Mouse (Mus musculus): Measurements from ENCODE around the gene Irak2. TPM values are rescaled to one million over a fixed set of nuclear protein-coding genes. Genes with fewer than 3 reads are reported as not detected.
"Not testable (repeated sequence)": the region's sequence is repeated elsewhere in the genome, so short reads cannot be mapped to it uniquely, and the experiment has no call there.

Gene Irak2
- polyA plus RNA-seq, 1 experiment = 21.3 TPM

DNA sequence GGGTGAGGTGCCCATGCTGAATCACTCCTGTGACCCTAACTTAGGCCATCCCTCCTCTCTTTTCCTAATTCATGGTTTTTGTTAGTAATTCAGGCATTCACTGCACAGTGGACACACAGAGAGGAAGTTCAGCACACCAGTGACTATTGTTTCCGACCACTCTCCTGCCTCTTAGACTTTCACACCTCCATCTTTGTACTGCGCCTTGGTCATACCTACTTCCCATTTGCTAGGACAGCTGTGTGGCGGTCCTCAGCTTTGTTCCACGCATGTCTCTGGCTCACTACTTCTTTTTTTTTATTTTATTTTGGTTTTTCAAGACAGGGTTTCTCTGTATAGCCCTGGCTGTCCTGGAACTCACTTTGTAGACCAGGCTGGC lies 52.8 kb downstream of the Irak2 start:
- Histone ChIP-seq H3K4me3 (ENCODE audit: insufficient read depth, low read length) (peak overlapping the region; percentile 48), H3K27ac (ENCODE audit: insufficient read depth, low read length) (peak overlapping the region; percentile 88), H3K4me1 (ENCODE audit: control insufficient read depth, insufficient read depth, low read length) (peaks cover 7% of the 10 kb centered on the region)
- TF ChIP-seq CTCF (IDR thresholded peaks at IDR 0.05; ENCODE audit: borderline replicate concordance, insufficient read depth, low read length) (no peak), POLR2A (IDR thresholded peaks at IDR 0.05; ENCODE audit: low read depth, low read length) (no peak)

DNA sequence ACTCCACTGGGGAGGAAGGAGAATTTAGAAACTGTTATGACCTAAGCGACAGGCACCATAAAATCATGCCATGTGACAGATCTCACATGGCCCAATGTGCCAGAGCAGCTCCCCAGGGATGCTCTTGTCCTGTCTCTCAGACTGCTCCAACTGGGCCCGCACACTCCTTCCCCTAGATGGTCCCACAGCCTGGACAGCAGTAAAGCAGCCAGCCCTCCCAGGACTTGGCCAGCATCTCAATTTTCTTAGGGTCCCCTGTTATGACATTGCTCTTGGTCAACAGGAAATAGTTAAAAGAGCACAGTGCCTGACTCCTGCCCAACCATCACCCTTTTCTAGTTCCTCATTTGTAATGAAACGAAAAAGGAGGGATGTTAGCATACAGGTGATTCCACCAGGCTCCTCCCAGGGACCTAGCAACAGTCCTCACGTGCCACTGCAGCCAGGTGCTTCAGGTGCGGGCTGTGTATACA lies 54.4 kb downstream of the Irak2 start:
- H3K4me1 ChIP-seq (ENCODE audit: control insufficient read depth, insufficient read depth, low read length) = peaks cover 10% of the 10 kb centered on the region
- peak overlapping the region; percentile 47 for H3K27ac ChIP-seq (ENCODE audit: insufficient read depth, low read length)
- no peak for TF ChIP-seq POLR2A (IDR thresholded peaks at IDR 0.05; ENCODE audit: low read depth, low read length)
- no peak for TF ChIP-seq CTCF (IDR thresholded peaks at IDR 0.05; ENCODE audit: borderline replicate concordance, insufficient read depth, low read length)
- H3K4me3 ChIP-seq (ENCODE audit: insufficient read depth, low read length) = no peak overlapping the region

DNA sequence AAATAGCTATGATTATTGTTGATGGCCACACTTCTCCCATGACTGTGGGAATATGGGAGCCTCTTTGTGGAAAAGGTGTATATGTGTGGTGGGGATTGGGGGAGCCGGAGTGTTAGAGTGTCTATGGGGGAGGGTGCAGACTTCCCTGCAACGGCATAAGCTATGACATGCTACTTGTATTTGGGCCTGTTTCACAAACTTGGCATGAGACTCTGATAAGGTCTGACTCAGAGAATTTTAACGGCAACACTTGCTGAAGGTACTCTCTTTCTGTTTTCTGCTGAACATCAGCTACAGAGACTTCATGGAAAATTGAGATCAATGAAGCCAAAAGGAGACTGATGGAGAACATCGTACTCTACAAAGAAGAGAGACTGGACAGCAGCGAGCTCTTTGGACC lies 55.1 kb downstream of the Irak2 start:
- Histone ChIP-seq H3K4me3 (ENCODE audit: insufficient read depth, low read length) (no peak overlapping the region), H3K27ac (ENCODE audit: insufficient read depth, low read length) (no peak overlapping the region), H3K4me1 (ENCODE audit: control insufficient read depth, insufficient read depth, low read length) (peaks cover 10% of the 10 kb centered on the region)
- no peak for TF ChIP-seq CTCF (IDR thresholded peaks at IDR 0.05; ENCODE audit: borderline replicate concordance, insufficient read depth, low read length)
- no peak for TF ChIP-seq POLR2A (IDR thresholded peaks at IDR 0.05; ENCODE audit: low read depth, low read length)

GRCm38 (mm10) chr6:113695203-113695602 lies 56.9 kb downstream of the Irak2 start:
- H3K27ac ChIP-seq (ENCODE audit: insufficient read depth, low read length) = peak overlapping the region; percentile 94; the same call in 1 of the 2 replicates
- no peak overlapping the region for H3K4me3 ChIP-seq (ENCODE audit: insufficient read depth, low read length)
- H3K4me1 ChIP-seq (ENCODE audit: control insufficient read depth, insufficient read depth, low read length) = peaks cover 7% of the 10 kb centered on the region; the same call in 1 of the 2 replicates
- no peak for TF ChIP-seq POLR2A (IDR thresholded peaks at IDR 0.05; ENCODE audit: low read depth, low read length)
- no peak for TF ChIP-seq CTCF (IDR thresholded peaks at IDR 0.05; ENCODE audit: borderline replicate concordance, insufficient read depth, low read length)

- peak overlapping the region; percentile 6; the same call in 1 of the 2 replicates for H3K4me3 ChIP-seq (ENCODE audit: insufficient read depth, low read length)
- peaks cover 7% of the 10 kb centered on the region; the same call in 1 of the 2 replicates for H3K4me1 ChIP-seq (ENCODE audit: control insufficient read depth, insufficient read depth, low read length)
- TF ChIP-seq CTCF (IDR thresholded peaks at IDR 0.05; ENCODE audit: borderline replicate concordance, insufficient read depth, low read length) (no peak), POLR2A (IDR thresholded peaks at IDR 0.05; ENCODE audit: low read depth, low read length) (no peak; the same call in 1 of the 2 replicates)
- H3K27ac ChIP-seq (ENCODE audit: insufficient read depth, low read length) = peak overlapping the region; percentile 94
These were observed 57.6 kb downstream of the Irak2 start for GRCm38 (mm10) chr6:113695766-113696355.

GRCm38 (mm10) chr6:113696582-113697221 lies 58.4 kb downstream of the Irak2 start, which contains the start of gene Tatdn2:
Gene Tatdn2, plus strand, starts transcription at chr6:113697050.
- TF ChIP-seq POLR2A (IDR thresholded peaks at IDR 0.05; ENCODE audit: low read depth, low read length) (peak; percentile 85), CTCF (IDR thresholded peaks at IDR 0.05; ENCODE audit: borderline replicate concordance, insufficient read depth, low read length) (no peak)
- Histone ChIP-seq H3K27ac (ENCODE audit: insufficient read depth, low read length) (peak within 1 kb of the TSS; percentile 94), H3K4me1 (ENCODE audit: control insufficient read depth, insufficient read depth, low read length) (peaks cover 7% of the 10 kb centered on the region; the same call in 1 of the 2 replicates), H3K4me3 (ENCODE audit: insufficient read depth, low read length) (peak within 1 kb of the TSS; percentile 89)

- Histone ChIP-seq H3K4me1 (ENCODE audit: control insufficient read depth, insufficient read depth, low read length) (peaks cover 7% of the 10 kb centered on the region; the same call in 1 of the 2 replicates), H3K4me3 (ENCODE audit: insufficient read depth, low read length) (peak overlapping the region; percentile 89), H3K27ac (ENCODE audit: insufficient read depth, low read length) (peak overlapping the region; percentile 67)
- TF ChIP-seq POLR2A (IDR thresholded peaks at IDR 0.05; ENCODE audit: low read depth, low read length) = peak; percentile 32; the same call in 1 of the 2 replicates
- no peak for TF ChIP-seq CTCF (IDR thresholded peaks at IDR 0.05; ENCODE audit: borderline replicate concordance, insufficient read depth, low read length)
These were observed 59.2 kb downstream of the Irak2 start for GRCm38 (mm10) chr6:113697222-113698205.

- no peak for TF ChIP-seq CTCF (IDR thresholded peaks at IDR 0.05; ENCODE audit: borderline replicate concordance, insufficient read depth, low read length)
- TF ChIP-seq POLR2A (IDR thresholded peaks at IDR 0.05; ENCODE audit: low read depth, low read length) = no peak
- Histone ChIP-seq H3K4me3 (ENCODE audit: insufficient read depth, low read length) (no peak overlapping the region), H3K4me1 (ENCODE audit: control insufficient read depth, insufficient read depth, low read length) (no peaks in the 10 kb centered on the region; the same call in 1 of the 2 replicates), H3K27ac (ENCODE audit: insufficient read depth, low read length) (no peak overlapping the region)
These were observed 74.5 kb downstream of the Irak2 start for GRCm38 (mm10) chr6:113712718-113713117.

DNA sequence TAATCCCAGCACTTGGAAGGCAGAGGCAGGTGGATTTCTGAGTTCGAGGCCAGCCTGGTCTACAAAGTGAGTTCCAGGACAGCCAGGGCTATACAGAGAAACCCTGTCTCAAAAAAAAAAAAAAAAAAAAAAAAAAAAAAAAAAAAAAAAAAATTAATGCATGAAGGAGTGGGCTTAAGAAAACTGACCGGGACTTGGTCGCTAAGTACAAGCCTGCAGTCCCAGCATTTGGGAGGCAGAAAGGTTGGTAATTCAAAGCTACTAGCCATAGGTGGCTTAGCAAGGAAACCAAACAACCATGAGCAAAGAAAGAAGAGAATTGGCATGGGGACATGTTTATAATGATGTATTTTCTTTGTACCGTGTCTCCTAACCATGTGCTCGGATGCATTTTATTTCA lies 75.1 kb downstream of the Irak2 start:
- H3K4me1 ChIP-seq (ENCODE audit: control insufficient read depth, insufficient read depth, low read length); H3K27ac ChIP-seq (ENCODE audit: insufficient read depth, low read length); H3K4me3 ChIP-seq (ENCODE audit: insufficient read depth, low read length): not testable (repeated sequence)
